Mouse (Mus musculus) heart, embryonic 16.5 days (tissue): Measurements from ENCODE around the gene Scube1. TPM values are rescaled to one million over a fixed set of nuclear protein-coding genes. Genes with fewer than 3 reads are reported as not detected.

Source experiments
- ATAC-seq: fragments of 200-750 bp; cut with Nextera tagmentation; replicated peaks from 2 replicates; pipeline ENCODE4 v1.8.0; 2017; ENCODE audit warnings: moderate number of reproducible peaks; ENCODE audit not compliant: insufficient read depth, low FRiP score; ENCODE audit errors: extremely low read depth
- H3K27ac ChIP-seq: fragments of 300-500 bp; sonication (generic); 2 replicates; pipeline ENCODE4 v1.5.1; 2014; ENCODE audit warnings: mild to moderate bottlenecking, low read length, control low read depth, moderate library complexity
- H3K27me3 ChIP-seq: fragments of 300-500 bp; sonication (generic); 2 replicates; pipeline ENCODE4 v1.6.1; 2014; ENCODE audit warnings: low read length, mixed read lengths; ENCODE audit not compliant: control insufficient read depth, insufficient read depth
- H3K36me3 ChIP-seq: fragments of 300-500 bp; sonication (generic); 2 replicates; pipeline ENCODE4 v1.6.1; 2014; ENCODE audit not compliant: control insufficient read depth, insufficient read depth
- H3K4me1 ChIP-seq: fragments of 300-500 bp; sonication (generic); 2 replicates; pipeline ENCODE4 v1.6.1; 2014; ENCODE audit warnings: low read length, mixed read lengths; ENCODE audit not compliant: control insufficient read depth, insufficient read depth
- H3K4me2 ChIP-seq: fragments of 300-500 bp; sonication (generic); 2 replicates; pipeline ENCODE4 v1.6.1; 2014; ENCODE audit warnings: low read depth, mild to moderate bottlenecking, control low read depth, low read length
- H3K4me3 ChIP-seq: fragments of 300-500 bp; sonication (generic); 2 replicates; pipeline ENCODE4 v1.5.1; 2014; ENCODE audit warnings: mild to moderate bottlenecking, control low read depth, low read length
- H3K9ac ChIP-seq: fragments of 300-500 bp; sonication (generic); 2 replicates; pipeline ENCODE4 v1.6.1; 2014; ENCODE audit warnings: low read length, control low read depth
- H3K9me3 ChIP-seq: fragments of 300-500 bp; sonication (generic); replicated peaks from 2 replicates; pipeline ENCODE4 v1.6.1; 2016; ENCODE audit warnings: low read length; ENCODE audit not compliant: control insufficient read depth
- WGBS: fragments of 180-500 bp; shearing (Covaris S2); extraction: QIAGEN DNeasy Blood & Tissue Kit; methylation state at CpG from one replicate; pipeline ENCODE4 v1.1.7; 2014; 5-methylcytosine and 5-hydroxymethylcytosine counted together
- polyA plus RNA-seq: library from polyadenylated mRNA; unstranded; fragments of >200 nt; fragmentation: Nextera tagmentation; extraction: Ambion mirVana; gene quantifications from 2 replicates; pipeline ENCODE4 v1.2.1, GENCODE M21; 2015

Scube1 gene
- polyA plus RNA-seq, 1 experiment from 2014 or later = 4.0 TPM

- Histone ChIP-seq H3K4me3 (no peak overlapping the region), H3K4me1 (peaks cover 17% of the 10 kb centered on the region), H3K9ac (peak overlapping the region; percentile 80; the same call in 1 of the 2 replicates), H3K9me3 (no peaks in the 10 kb centered on the region), H3K27me3 (no peaks in the 10 kb centered on the region), H3K27ac (no peak overlapping the region), H3K4me2 (peak overlapping the region; percentile 88; the same call in 1 of the 2 replicates), H3K36me3 (peaks cover 1% of the 10 kb centered on the region; the same call in 1 of the 2 replicates)
- ATAC-seq = no peak
These were observed 131.6 kb downstream of the Scube1 start for GRCm38 (mm10) chr15:83593189-83593585.

GRCm38 (mm10) chr15:83592260-83593188 is 132.3 kb downstream of the Scube1 start:
- Histone ChIP-seq H3K27me3 (no peaks in the 10 kb centered on the region), H3K9me3 (no peaks in the 10 kb centered on the region), H3K9ac (peak overlapping the region; percentile 49), H3K4me3 (no peak overlapping the region), H3K27ac (peak overlapping the region; percentile 14; the same call in 1 of the 2 replicates), H3K4me1 (peaks cover 17% of the 10 kb centered on the region), H3K36me3 (peaks cover 2% of the 10 kb centered on the region; the same call in 1 of the 2 replicates), H3K4me2 (no peak overlapping the region)
- no peak for ATAC-seq
- WGBS = 49% methylated on average over 8 of the region's 8 CpGs

GRCm38 (mm10) chr15:83591758-83592157 is 133.1 kb downstream of the Scube1 start:
- H3K9me3 ChIP-seq = no peaks in the 10 kb centered on the region; the same call in 1 of the 2 replicates

GRCm38 (mm10) chr15:83590841-83591240 is 134.0 kb downstream of the Scube1 start:
- no peaks in the 10 kb centered on the region for H3K27me3 ChIP-seq

More at GRCm38 (mm10) chr15:83591758-83592157, 133.1 kb downstream of the Scube1 start:
- Histone ChIP-seq H3K36me3 (peaks cover 10% of the 10 kb centered on the region), H3K27me3 (no peaks in the 10 kb centered on the region), H3K4me2 (no peak overlapping the region), H3K4me1 (peaks cover 17% of the 10 kb centered on the region), H3K4me3 (no peak overlapping the region), H3K27ac (no peak overlapping the region), H3K9ac (no peak overlapping the region; the same call in 1 of the 2 replicates)
- no peak for ATAC-seq
- 79% methylated on average over 6 of the region's 6 CpGs for WGBS

GRCm38 (mm10) chr15:83584741-83585220 is 140.0 kb downstream of the Scube1 start:
- Histone ChIP-seq H3K4me3 (no peak overlapping the region), H3K4me1 (no peaks in the 10 kb centered on the region), H3K9ac (no peak overlapping the region), H3K9me3 (peaks cover 7% of the 10 kb centered on the region), H3K27me3 (no peaks in the 10 kb centered on the region), H3K27ac (no peak overlapping the region), H3K36me3 (peaks cover 47% of the 10 kb centered on the region), H3K4me2 (no peak overlapping the region)
- no peak for ATAC-seq
- WGBS = 90% methylated on average over 6 of the region's 6 CpGs

More at GRCm38 (mm10) chr15:83590841-83591240, 134.0 kb downstream of the Scube1 start:
- H3K4me3 ChIP-seq = no peak overlapping the region
- H3K9ac ChIP-seq = no peak overlapping the region
- ATAC-seq = no peak
- no peak overlapping the region for H3K4me2 ChIP-seq
- no peak overlapping the region for H3K27ac ChIP-seq
- WGBS = 84% methylated on average over 4 of the region's 4 CpGs
- peaks cover 19% of the 10 kb centered on the region for H3K36me3 ChIP-seq
- H3K9me3 ChIP-seq = peaks cover 6% of the 10 kb centered on the region
- H3K4me1 ChIP-seq = peaks cover 17% of the 10 kb centered on the region

GRCm38 (mm10) chr15:83583419-83584156 is 141.2 kb downstream of the Scube1 start:
- H3K4me2 ChIP-seq = no peak overlapping the region
- 73% methylated on average over 8 of the region's 8 CpGs for WGBS
- no peak overlapping the region for H3K9ac ChIP-seq
- H3K9me3 ChIP-seq = peaks cover 7% of the 10 kb centered on the region
- no peak overlapping the region for H3K27ac ChIP-seq
- no peaks in the 10 kb centered on the region for H3K4me1 ChIP-seq
- ATAC-seq = no peak
- no peak overlapping the region for H3K4me3 ChIP-seq
- no peaks in the 10 kb centered on the region for H3K27me3 ChIP-seq
- H3K36me3 ChIP-seq = peaks cover 48% of the 10 kb centered on the region

- peaks cover 49% of the 10 kb centered on the region for H3K36me3 ChIP-seq
- 85% methylated on average over 4 of the region's 4 CpGs for WGBS
- no peak overlapping the region for H3K4me3 ChIP-seq
These were observed 141.9 kb downstream of the Scube1 start for GRCm38 (mm10) chr15:83582931-83583330.

GRCm38 (mm10) chr15:83576651-83577050 is 148.2 kb downstream of the Scube1 start:
- Histone ChIP-seq H3K9ac (no peak overlapping the region), H3K36me3 (peaks cover 38% of the 10 kb centered on the region), H3K27ac (no peak overlapping the region), H3K9me3 (no peaks in the 10 kb centered on the region), H3K27me3 (no peaks in the 10 kb centered on the region), H3K4me1 (no peaks in the 10 kb centered on the region), H3K4me3 (no peak overlapping the region), H3K4me2 (no peak overlapping the region)
- ATAC-seq = no peak
- WGBS = 90% methylated on average over 9 of the region's 9 CpGs

More at GRCm38 (mm10) chr15:83582931-83583330, 141.9 kb downstream of the Scube1 start:
- Histone ChIP-seq H3K27me3 (no peaks in the 10 kb centered on the region), H3K9me3 (peaks cover 7% of the 10 kb centered on the region), H3K9ac (no peak overlapping the region), H3K27ac (no peak overlapping the region), H3K4me2 (no peak overlapping the region), H3K4me1 (no peaks in the 10 kb centered on the region)
- no peak for ATAC-seq
